Mouse (Mus musculus) urinary bladder, adult 2 months (tissue): Measurements from ENCODE around the gene Cep170b. TPM values are rescaled to one million over a fixed set of nuclear protein-coding genes. Genes with fewer than 3 reads are reported as not detected.

Source experiments
- DNase-seq: peaks from one replicate; pipeline ENCODE4 v3.0.0; 2022; ENCODE audit warnings: low spot score
- polyA plus RNA-seq: library from polyadenylated mRNA; depleted of rRNA; stranded (reverse); fragments of >200 nt; gene quantifications from 2 replicates; pipeline ENCODE4 v1.2.3, GENCODE M21; 2012; rRNA removed

The Cep170b gene
- 33.2 and 42.5 TPM in 2 replicates for polyA plus RNA-seq

DNA sequence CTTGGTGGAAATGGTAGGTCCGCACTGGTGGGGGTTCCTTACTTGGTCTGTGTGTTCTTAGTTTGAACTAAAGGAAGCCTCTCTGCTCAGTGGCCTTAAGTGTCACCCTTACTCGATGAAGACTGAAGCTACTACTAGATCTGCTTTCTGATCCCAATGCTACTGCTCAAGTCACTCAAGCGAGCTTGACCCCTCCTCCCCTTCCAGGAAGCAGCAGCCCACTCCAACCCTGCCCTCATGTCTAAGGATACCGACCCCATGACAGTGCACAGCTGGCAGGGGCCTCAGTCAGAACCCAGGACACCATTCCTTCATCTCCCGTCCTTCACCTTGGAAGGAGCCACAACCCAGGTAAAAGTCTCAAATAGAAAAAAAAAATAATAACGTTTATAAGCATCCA, at the start of gene Cep170b:
Cep170b (plus strand) TSS at position 240 of the 400 bp plus-strand sequence.
- no peak for DNase-seq

DNA sequence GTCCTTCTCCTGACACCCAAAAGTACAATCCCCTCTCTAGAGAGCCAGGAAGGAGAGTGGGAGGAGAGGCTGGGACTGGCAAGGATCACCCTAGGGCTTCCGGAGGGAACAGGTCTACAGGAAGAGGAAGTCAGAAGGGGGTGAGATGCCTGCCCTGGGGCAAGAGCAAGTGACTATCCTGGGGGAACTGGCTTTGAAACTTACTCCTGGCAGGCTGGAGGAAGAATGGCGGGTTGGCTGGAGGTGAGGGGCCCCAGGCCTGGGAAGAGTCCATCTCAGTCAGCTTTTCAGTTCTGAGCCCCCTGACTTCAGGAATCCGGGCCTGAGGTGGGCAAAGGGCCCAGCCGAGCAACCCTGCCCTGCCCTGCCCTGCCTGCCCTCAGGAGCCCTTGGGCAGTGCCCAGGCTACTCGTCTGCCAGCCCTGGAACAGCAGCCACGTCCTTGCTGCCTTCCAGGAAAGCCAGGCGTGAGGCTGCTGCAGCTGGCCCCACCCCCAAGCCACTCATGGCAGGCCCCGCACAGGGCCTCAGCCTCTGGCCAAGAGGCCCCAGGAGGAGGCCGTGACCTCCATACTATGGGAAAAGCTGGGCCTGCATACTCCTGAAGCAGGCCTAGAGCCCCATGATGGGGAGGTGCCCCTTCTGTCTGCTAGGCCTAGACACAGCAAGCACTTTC, 49.4 kb upstream of the Cep170b start:
- no peak for DNase-seq

DNA sequence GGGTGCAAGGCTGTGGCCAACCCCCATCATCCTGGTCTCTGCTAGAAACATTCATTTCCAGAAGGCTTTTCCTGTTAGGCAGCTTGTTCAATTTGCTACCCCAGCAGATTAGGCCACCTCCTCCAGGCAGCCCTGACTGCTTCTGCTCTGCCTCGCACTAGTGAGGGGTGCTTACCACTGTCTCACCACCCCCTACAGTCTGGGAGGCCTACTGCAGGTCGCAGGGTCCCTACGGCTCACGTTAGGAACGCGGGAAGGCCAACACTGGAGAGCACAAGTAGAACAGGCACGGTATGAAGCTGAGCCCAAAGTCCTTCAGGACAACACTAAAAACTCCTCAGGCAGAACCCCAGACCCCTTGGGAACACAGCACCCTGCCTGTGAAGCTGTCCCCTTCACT, 48.4 kb upstream of the Cep170b start:
- DNase-seq, result no peak

GRCm38 (mm10) chr12:112672744-112673575, 47.3 kb upstream of the Cep170b start:
- no peak for DNase-seq

DNA sequence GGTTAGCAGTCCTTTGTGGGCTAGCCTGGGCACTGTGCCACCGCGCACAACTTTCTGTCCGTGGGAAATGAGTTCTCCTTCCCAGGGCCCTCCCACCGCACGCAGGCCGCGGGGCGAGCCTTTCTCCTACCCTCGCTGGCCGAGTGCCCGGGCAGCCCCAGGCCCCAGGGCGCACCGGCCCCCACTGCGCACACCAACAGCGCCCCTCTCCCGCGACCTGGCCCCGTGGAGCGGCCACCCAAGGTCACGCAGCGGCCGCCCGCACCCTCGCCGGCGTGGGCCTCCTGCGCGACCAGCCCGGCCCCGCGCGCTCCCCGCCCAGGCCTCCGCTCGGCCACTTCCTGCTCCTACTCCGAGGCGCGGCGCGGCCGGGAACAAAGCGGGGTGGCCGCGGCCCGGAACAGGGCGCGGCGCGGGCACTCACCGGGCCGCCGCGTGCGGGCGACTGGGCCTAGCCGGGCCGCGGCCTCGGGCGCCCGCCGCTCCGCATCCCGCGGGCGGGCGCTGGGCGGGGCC, 46.6 kb upstream of the Cep170b start:
- peak; percentile 50 for DNase-seq

- DNase-seq, result peak; percentile 74
These were observed 45.9 kb upstream of the Cep170b start, which contains the start of gene Akt1 for GRCm38 (mm10) chr12:112674132-112675011. Gene Akt1, minus strand, starts transcription at chr12:112674884.

- DNase-seq, result peak; percentile 58
These were observed 44.8 kb upstream of the Cep170b start for GRCm38 (mm10) chr12:112675245-112676035.

- no peak for DNase-seq
These were observed 43.2 kb upstream of the Cep170b start for GRCm38 (mm10) chr12:112677076-112677475.

DNA sequence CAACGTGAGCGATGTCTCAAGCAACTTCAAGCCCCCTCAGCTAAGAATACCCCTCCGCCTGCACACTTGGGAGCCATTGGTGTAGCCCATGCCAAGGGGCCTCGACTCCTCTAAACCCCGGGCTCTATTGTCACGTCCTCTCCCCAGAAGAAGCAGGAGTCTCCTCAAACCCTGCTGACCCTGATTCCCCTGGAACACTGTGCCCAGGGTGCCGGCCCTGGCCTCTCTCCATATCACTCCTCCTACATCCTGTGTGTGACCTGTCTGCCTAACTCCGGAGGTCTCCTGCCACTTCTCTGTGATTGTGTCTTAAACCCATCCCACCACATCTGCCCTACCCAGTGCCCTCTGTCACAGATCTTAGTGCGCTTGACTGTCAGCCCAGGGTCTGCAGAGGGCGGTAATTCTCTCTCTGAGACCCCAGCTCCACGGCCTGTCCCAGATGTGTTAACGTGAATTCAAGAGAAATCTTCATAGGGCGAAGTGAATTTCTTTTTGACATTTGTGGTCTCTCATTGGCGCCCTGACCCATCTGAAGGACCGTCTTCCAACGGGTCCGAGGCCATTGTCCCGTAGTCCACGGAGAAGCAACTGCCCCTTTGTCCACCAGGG, 42.2 kb upstream of the Cep170b start:
- DNase-seq, result no peak

DNA sequence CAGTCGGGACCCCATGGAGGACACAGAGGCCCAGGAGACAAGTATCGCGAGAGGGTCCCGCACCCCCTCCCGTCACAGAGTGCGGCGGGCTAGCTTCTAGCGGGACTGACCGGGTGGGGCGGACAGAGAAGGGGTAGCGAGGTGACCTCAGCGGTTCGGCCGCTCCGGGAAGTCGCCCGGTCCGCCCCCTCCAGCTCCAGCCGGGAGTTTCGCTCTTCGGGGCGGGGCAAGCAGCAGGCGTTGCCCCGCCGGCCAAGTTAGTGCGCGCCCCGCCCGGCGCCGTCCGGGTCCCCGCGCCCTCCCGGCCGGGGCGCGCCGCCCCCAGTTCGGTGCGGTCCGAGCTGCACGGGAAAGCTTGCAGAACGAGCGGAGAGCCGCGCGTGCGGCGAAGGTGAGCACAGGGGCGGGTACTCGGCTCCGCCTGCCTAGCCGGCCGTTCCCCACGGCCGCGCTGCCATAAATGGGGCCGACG, 41.7 kb upstream of the Cep170b start, which contains the start of gene Zbtb42:
Zbtb42 (plus strand) TSS at position 274 of the 472 bp plus-strand sequence.
- peak; percentile 70 for DNase-seq

GRCm38 (mm10) chr12:112679027-112679996, 40.9 kb upstream of the Cep170b start:
- DNase-seq, result peak; percentile 65

GRCm38 (mm10) chr12:112683351-112683750, 36.9 kb upstream of the Cep170b start:
- DNase-seq, result no peak

GRCm38 (mm10) chr12:112688458-112688857, 31.8 kb upstream of the Cep170b start:
- DNase-seq, result no peak

DNA sequence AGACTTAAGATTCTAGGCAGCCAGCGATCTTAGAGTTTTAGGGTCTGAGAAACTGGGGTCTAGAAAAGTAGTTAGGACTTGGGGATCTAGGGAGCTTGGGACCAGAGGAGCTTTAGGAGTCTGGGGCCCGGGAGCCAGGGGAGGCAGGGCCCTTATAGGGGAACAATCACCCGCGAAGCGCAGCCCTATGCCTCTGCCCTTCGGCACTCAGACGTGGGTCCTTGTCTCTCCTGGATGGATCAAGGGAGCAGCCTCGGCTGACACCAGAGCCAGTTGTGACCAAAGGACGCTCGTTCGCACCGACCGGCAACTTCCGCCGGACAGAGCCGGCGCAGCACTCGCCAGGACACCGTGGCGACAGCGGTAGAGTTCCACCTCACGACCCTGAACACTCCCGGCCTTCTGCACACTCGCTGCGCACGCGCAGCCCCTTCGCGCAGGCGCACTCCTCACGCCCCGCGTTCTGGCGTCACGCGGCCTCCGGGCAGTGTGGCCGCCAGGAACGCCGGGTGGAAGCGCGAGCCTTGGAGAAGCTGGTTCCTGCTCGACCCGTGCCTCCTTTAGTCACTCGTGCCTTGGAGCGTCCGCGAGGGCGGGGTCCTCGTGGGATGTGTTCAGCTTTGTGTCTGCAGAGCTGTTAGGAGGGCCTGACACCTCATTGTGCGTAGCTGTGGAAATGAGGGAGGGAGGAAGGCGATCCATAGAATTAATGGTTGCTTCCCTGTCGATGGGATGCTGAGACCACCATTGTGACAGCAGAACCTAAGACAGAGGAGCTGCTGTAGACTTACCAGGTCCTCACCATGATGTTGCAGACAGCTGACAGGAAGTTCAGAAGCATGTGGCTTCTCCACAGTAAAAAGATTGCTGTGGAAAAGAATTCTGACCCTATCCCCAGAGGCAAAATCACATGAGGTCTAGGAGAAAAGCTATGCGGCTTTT, 26.8 kb upstream of the Cep170b start:
- DNase-seq, result peak; percentile 94

DNA sequence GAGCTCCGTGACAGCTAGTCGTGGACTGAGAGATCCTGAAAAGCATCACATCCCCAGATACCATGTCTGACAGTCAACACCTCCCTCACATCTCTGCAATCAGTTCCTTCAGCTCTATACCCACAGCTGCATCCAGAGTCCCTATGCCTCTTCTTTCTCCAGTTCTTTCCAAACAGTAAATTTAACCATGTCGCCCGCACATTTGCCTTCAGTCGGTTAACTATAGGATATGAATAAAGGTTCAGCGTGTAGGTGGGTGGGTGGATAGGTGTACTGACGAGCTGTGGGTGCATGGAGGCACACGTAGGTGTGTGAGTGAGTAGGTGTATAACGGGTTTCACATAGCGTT, 26.2 kb upstream of the Cep170b start:
- no peak for DNase-seq

- no peak for DNase-seq
These were observed 23.3 kb upstream of the Cep170b start for GRCm38 (mm10) chr12:112696806-112697425.

DNA sequence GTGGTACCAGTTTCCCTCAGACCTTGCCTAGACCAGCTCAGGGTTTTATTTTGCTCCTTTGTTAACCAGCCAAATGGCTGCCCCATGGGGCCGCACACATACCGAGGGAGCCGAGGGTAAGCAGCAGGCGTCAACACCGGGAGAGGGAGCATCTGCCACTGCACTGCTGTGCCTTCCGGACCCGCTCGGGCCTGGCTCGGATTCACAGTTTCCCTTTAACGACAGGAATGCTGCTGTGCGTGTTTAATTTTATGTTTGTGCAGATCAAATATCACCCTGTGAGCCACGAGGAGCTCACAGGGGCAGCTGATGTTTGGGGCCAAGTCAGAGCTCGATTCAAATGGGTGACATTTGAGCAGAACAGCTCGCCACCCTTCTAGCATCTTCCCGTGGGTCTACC, 19.7 kb upstream of the Cep170b start:
- no peak for DNase-seq
